Mouse (Mus musculus) midbrain, postnatal 0 days (tissue): ENCODE data around the gene 4833420G17Rik. TPM values are rescaled to one million over a fixed set of nuclear protein-coding genes. Genes with fewer than 3 reads are reported as not detected.

Experiments
- ATAC-seq: fragments of 200-750 bp; cut with Nextera tagmentation; 2 replicates; pipeline ENCODE4 v1.8.0; 2017; ENCODE audit warnings: moderate number of reproducible peaks, mild to moderate bottlenecking, moderate TSS enrichment, moderate library complexity; ENCODE audit not compliant: low FRiP score
- DNase-seq: peaks from one replicate; pipeline ENCODE4 v3.0.0-alpha.2; 2015; ENCODE audit warnings: low spot score
- H3K27ac ChIP-seq: fragments of 300-500 bp; sonication (generic); 2 replicates; pipeline ENCODE4 v1.5.1; 2014; ENCODE audit warnings: low read depth, mild to moderate bottlenecking, low read length, mixed read lengths
- H3K27me3 ChIP-seq: fragments of 300-500 bp; sonication (generic); 2 replicates; pipeline ENCODE4 v1.6.1; 2014; ENCODE audit warnings: low read length, control low read depth, mixed read lengths; ENCODE audit not compliant: insufficient read depth
- H3K36me3 ChIP-seq: fragments of 300-500 bp; sonication (generic); 2 replicates; pipeline ENCODE4 v1.6.1; 2014; ENCODE audit warnings: low read length, control low read depth, mixed read lengths; ENCODE audit not compliant: insufficient read depth
- H3K4me1 ChIP-seq: fragments of 300-500 bp; sonication (generic); 2 replicates; pipeline ENCODE4 v1.6.1; 2014; ENCODE audit warnings: mild to moderate bottlenecking, control low read depth, antibody characterized with exemption, low read length, mixed read lengths; ENCODE audit not compliant: insufficient read depth
- H3K4me2 ChIP-seq: fragments of 300-500 bp; sonication (generic); 2 replicates; pipeline ENCODE4 v1.6.1; 2014; ENCODE audit warnings: low read depth, mild to moderate bottlenecking, low read length, mixed read lengths; ENCODE audit not compliant: poor library complexity, severe bottlenecking
- H3K4me3 ChIP-seq: fragments of 300-500 bp; sonication (generic); 2 replicates; pipeline ENCODE4 v1.5.1; 2014; ENCODE audit warnings: low read depth, mild to moderate bottlenecking, low read length, moderate library complexity
- H3K9ac ChIP-seq: fragments of 300-500 bp; sonication (generic); replicated peaks from 2 replicates; pipeline ENCODE4 v1.6.1; 2014; ENCODE audit warnings: mild to moderate bottlenecking, low read length, moderate library complexity, mixed read lengths; ENCODE audit not compliant: poor library complexity, severe bottlenecking
- H3K9me3 ChIP-seq: fragments of 300-500 bp; sonication (generic); 2 replicates; pipeline ENCODE4 v1.6.1; 2016; ENCODE audit warnings: low read length, control low read depth
- CTCF ChIP-seq: IDR thresholded peaks from 2 replicates; pipeline ENCODE4 v1.5.1; 2016; ENCODE audit warnings: antibody characterized with exemption, mild to moderate bottlenecking
- WGBS: fragments of 180-500 bp; shearing (Covaris S2); extraction: QIAGEN DNeasy Blood & Tissue Kit; methylation state at CpG from one replicate; pipeline ENCODE4 v1.1.7; 2014; 5-methylcytosine and 5-hydroxymethylcytosine counted together
- polyA plus RNA-seq: library from polyadenylated mRNA; unstranded; fragments of >200 nt; fragmentation: Nextera tagmentation; extraction: Ambion mirVana; gene quantifications from 2 replicates; pipeline ENCODE4 v1.2.1, GENCODE M21; 2015
- total RNA-seq: library from RNA; depleted of rRNA; stranded (reverse); fragments of >200 nt; gene quantifications from 2 replicates; pipeline ENCODE4 v1.2.3, GENCODE M21; 2014

4833420G17Rik gene
- total and polyA plus RNA-seq, 2 experiments from 2014 or later: 58.5 to 60.6 TPM

DNA sequence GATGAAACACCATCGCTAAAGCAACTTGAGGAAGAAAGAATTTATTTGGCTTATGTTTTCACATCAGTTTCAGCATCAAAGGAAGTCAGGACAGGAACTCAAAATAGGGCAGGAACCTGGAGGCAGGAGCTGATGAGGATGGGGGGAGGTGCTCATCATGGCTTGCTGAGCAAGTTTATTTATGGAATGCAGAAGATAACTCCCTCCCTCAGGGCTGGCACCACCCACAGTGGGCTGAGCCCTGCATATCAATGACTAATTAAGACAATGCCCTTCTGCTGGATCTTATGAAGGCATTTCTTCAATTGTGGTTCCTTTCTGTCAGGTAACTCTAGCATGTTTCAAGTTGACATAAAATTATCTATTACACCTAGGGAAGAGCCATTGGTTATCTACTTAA is 20.3 kb upstream of the 4833420G17Rik start:
- Histone ChIP-seq H3K9ac (no peak overlapping the region), H3K4me2 (no peak overlapping the region), H3K4me3 (no peak overlapping the region), H3K36me3 (peaks cover 30% of the 10 kb centered on the region), H3K4me1 (no peaks in the 10 kb centered on the region), H3K27ac (no peak overlapping the region), H3K9me3 (no peaks in the 10 kb centered on the region), H3K27me3 (no peaks in the 10 kb centered on the region)
- TF ChIP-seq CTCF: no peak
- DNase-seq (no peak), ATAC-seq (no peak)
- WGBS: 97% methylated on average over 1 of the region's 1 CpGs

DNA sequence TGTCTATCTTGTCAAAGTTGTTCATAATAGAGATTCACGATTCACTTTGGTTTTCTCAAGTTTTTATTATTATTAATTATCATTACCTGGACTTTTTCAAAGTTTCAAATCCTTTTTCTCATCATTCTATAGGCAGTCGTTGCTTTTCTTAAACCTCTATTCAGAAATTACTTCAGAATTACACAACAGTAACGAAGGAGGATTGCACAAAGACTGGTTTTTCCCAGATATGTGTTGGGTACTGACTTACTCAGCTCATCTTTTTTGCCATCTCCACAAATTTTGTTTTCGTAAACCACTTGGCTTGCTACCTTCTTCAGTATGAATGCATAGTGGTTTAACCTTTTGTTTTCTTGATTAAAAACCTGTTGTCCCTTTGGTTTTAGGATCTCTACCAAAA is 9.0 kb upstream of the 4833420G17Rik start:
- Histone ChIP-seq H3K4me1 (no peaks in the 10 kb centered on the region), H3K27me3 (no peaks in the 10 kb centered on the region), H3K4me3 (no peak overlapping the region), H3K9me3 (no peaks in the 10 kb centered on the region), H3K27ac (no peak overlapping the region), H3K9ac (no peak overlapping the region), H3K4me2 (no peak overlapping the region), H3K36me3 (peaks cover 21% of the 10 kb centered on the region)
- DNase-seq (no peak), ATAC-seq (no peak)
- 95% methylated on average over 4 of the region's 4 CpGs for WGBS
- no peak for TF ChIP-seq CTCF

DNA sequence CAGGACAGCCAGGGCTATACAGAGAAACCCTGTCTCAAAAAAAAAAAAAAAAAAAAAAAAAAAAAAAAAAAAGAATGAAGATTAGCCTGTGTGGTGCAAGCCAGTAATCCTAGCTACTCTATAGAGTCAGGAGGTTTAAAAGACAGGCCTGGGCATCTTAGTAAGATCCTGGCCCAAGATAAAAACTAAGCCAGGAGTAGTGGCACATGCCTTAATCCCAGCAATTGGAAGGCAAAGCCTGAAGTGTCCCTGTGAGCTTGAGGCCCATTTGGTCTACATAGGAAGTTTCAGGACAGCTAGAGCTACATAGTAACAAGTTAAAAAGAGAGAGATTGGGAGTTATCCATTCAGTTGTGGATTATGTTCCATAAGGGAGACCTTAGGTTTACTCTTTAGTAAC is 7.5 kb upstream of the 4833420G17Rik start:
- no peak overlapping the region for H3K27ac ChIP-seq
- no peaks in the 10 kb centered on the region for H3K9me3 ChIP-seq
- no peak overlapping the region for H3K4me3 ChIP-seq
- no peak overlapping the region for H3K9ac ChIP-seq
- H3K4me2 ChIP-seq: no peak overlapping the region
- H3K36me3 ChIP-seq: peaks cover 25% of the 10 kb centered on the region
- ATAC-seq (no peak), DNase-seq (no peak)
- no peak for TF ChIP-seq CTCF
- H3K27me3 ChIP-seq: no peaks in the 10 kb centered on the region
- H3K4me1 ChIP-seq: no peaks in the 10 kb centered on the region

DNA sequence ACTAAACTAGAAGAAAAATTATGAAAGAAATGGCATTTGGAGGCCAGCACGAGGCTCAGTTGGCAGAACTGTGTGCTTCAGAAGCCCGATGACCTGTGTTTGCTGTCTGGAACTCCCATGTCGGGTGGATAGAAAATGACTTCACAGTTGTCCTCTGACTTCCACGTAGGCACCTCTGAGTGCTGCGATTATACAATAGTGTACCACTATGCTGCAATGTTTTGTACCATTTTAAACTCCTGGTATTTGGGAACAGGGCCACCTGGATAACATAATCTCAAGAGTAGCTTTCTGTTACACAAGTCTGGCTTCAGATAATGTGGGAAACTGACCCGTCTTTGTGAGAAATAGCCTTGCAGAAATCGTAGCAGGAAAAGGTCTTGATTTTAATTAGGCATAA is 6.2 kb upstream of the 4833420G17Rik start:
- Histone ChIP-seq H3K36me3 (peaks cover 17% of the 10 kb centered on the region; the same call in 1 of the 2 replicates), H3K4me3 (no peak overlapping the region), H3K9ac (no peak overlapping the region), H3K27me3 (no peaks in the 10 kb centered on the region), H3K4me1 (no peaks in the 10 kb centered on the region), H3K4me2 (no peak overlapping the region), H3K9me3 (no peaks in the 10 kb centered on the region), H3K27ac (no peak overlapping the region)
- ATAC-seq (no peak), DNase-seq (no peak)
- WGBS: 94% methylated on average over 7 of the region's 7 CpGs
- no peak for TF ChIP-seq CTCF

DNA sequence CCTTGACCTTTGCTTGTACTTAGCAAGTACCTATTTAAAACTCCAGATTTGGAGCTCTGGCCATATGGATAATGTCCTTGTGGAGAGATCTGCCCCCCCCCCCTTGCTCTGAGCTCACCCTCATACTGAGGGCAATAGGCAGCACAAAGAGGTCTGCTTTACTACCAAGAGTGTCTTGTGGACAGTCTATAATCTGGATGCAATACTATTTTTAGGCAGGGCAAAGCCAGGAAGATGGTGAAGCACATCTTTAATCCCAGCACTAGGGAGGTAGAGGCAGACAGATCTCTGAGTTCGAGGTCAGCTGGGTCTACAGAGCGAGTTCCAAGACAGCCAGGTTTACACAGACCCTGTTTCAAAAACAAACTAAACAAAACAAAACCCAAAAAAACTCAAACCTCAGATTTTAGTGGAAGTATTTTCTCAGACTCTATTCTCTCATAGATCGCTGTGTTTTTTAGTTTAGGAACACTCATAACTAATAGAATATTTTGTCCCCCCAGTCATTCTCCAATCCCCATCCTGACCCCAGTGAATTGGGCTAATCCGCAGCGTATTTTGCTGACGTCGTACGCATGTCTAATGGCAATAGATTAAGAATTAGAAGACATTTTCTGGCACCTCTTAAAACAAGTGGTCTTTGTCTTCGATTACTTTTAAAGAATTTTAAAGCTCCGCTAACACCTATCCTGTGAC is 520 bp upstream of the 4833420G17Rik start:
- Histone ChIP-seq H3K9me3 (no peaks in the 10 kb centered on the region), H3K9ac (peak overlapping the region; percentile 72), H3K27ac (peak overlapping the region; percentile 87), H3K4me1 (peaks cover 4% of the 10 kb centered on the region; the same call in 1 of the 2 replicates), H3K36me3 (peaks cover 18% of the 10 kb centered on the region), H3K4me3 (peak overlapping the region; percentile 69), H3K27me3 (no peaks in the 10 kb centered on the region), H3K4me2 (peak overlapping the region; percentile 66)
- DNase-seq (no peak), ATAC-seq (peak; percentile 76)
- no peak for TF ChIP-seq CTCF
- WGBS: 6% methylated on average over 10 of the region's 10 CpGs

DNA sequence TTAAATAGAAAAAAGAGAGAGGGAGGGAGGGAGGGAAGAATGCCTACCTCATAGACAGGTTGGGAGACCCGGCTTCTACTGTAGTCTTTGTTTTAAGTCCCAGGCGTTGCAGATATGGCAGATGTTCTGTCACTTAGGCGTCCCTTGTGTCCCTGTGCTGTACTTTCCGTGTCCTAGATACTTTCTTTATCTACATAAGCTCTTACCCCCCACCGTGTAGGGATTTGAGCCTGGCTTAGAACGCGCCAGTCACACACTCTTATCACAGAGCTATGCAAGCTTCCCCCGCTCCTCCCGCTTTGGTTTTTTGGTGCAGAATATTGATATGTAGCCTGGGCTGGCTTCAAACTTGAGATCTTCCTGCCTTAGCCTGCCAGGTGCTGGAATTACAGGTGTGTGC is 14.1 kb downstream of the 4833420G17Rik start:
- TF ChIP-seq CTCF: no peak
- no peak for ATAC-seq
- WGBS: 71% methylated on average over 9 of the region's 9 CpGs
- H3K9me3 ChIP-seq: no peaks in the 10 kb centered on the region
- no peak overlapping the region for H3K27ac ChIP-seq
- peaks cover 43% of the 10 kb centered on the region for H3K36me3 ChIP-seq
- no peak overlapping the region for H3K4me2 ChIP-seq
- no peak overlapping the region for H3K9ac ChIP-seq
- no peaks in the 10 kb centered on the region for H3K4me1 ChIP-seq
- H3K4me3 ChIP-seq: no peak overlapping the region
- H3K27me3 ChIP-seq: no peaks in the 10 kb centered on the region
- peak; percentile 37 for DNase-seq
